Mouse (Mus musculus) bone marrow macrophage, adult 2 months (primary cell): ENCODE data around the gene Lhx6. TPM values are rescaled to one million over a fixed set of nuclear protein-coding genes. Genes with fewer than 3 reads are reported as not detected.

Experiments used
- H3K27ac ChIP-seq: 2 replicates; pipeline ENCODE4 v1.5.1; 2012; ENCODE audit warnings: low read depth, low read length; ENCODE audit not compliant: insufficient read depth
- H3K4me1 ChIP-seq: 2 replicates; pipeline ENCODE4 v1.6.1; 2012; ENCODE audit warnings: low read length; ENCODE audit not compliant: control insufficient read depth, insufficient read depth
- H3K4me3 ChIP-seq: 2 replicates; pipeline ENCODE4 v1.5.1; 2012; ENCODE audit warnings: mild to moderate bottlenecking, low read length, moderate library complexity; ENCODE audit not compliant: insufficient read depth
- CTCF ChIP-seq: IDR thresholded peaks from 2 replicates; pipeline ENCODE4 v1.5.1; 2012; ENCODE audit warnings: low read depth, mild to moderate bottlenecking, low read length, moderate library complexity
- POLR2A ChIP-seq: IDR thresholded peaks from 2 replicates; pipeline ENCODE4 v1.6.1; 2012; ENCODE audit warnings: mild to moderate bottlenecking, low read depth, low read length, borderline replicate concordance
- polyA plus RNA-seq: library from polyadenylated mRNA; stranded (reverse); fragments of >200 nt; gene quantifications from 2 replicates; pipeline ENCODE4 v1.2.4, GENCODE M21; 2012; ENCODE audit not compliant: missing spikeins, insufficient read depth, insufficient read length

Gene Lhx6
- polyA plus RNA-seq, 1 experiment, result not detected

DNA sequence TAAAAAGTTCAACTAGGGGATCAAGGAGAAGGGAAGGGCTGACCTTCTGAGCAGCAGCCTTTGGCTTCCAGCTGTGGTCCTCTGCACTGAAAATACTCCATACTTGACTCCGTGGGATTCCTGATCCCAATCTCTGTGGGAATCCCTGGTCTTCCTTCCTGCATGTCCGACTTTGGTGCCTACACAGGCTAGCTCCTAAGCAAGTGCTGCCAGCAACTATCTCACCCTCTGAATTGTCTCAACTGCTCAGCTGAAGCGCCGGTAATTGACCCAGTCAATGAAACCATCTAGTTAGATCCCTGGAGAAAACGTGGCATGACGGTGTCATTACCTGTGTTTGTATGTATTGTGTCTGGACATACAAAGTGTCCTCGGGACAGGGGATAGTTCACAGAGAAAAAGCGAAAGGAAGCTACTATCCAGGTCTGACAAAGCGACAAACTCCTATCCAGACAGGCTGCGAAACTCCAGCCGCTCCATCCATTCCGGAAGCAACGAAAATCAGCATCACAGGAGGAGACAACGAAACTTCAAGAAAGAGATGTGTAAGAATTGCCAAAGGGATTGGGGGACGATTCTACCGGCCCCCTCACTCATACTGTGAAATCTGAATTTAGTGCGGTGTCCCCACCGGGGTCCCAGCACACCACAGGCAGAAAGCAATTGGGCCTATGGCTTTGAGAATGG is 7.9 kb downstream of the Lhx6 start:
- no peak for TF ChIP-seq POLR2A
- TF ChIP-seq CTCF, result no peak
- no peaks in the 10 kb centered on the region for H3K4me1 ChIP-seq
- H3K4me3 ChIP-seq, result no peak overlapping the region
- no peak overlapping the region for H3K27ac ChIP-seq

DNA sequence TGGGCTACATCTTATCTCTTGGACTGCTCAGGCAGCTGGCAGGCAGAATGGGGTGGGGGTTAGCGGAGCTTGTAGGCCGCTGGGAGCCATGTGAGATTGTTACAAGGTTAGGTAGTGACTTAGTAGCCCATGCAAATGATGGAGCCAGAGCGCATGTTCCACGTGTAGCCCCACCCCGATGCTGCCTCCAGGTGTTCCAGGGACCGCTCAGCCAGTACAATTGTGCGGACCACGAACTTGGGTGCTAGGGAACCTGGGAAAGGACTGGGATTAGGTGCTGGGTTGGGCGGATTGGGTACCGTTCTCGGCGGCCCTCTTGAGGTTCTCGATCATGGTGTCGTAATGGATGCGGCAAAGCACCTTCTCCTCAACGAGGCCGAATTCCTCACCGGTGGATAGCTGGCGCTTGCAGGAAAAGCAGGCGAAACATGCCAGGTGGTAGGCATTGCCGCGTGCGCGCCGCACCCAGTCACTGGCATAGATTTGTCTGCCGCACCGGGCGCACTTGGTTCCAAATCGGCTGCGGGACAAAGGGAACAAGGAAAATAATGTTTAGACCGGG is 11.2 kb downstream of the Lhx6 start:
- TF ChIP-seq POLR2A, result no peak
- no peak for TF ChIP-seq CTCF
- Histone ChIP-seq H3K27ac (no peak overlapping the region), H3K4me1 (0 out of 2 replicates have a peak, but pooled peaks cover 4% of the 10 kb centered on the region), H3K4me3 (no peak overlapping the region)

- H3K4me1 ChIP-seq, result 0 out of 2 replicates have a peak, but pooled peaks cover 4% of the 10 kb centered on the region
- no peak for TF ChIP-seq CTCF
- no peak for TF ChIP-seq POLR2A
- no peak overlapping the region for H3K4me3 ChIP-seq
- H3K27ac ChIP-seq, result no peak overlapping the region
Observed at GRCm38 (mm10) chr2:36093301-36093700, 11.9 kb downstream of the Lhx6 start.

- 0 out of 2 replicates have a peak, but pooled peaks cover 4% of the 10 kb centered on the region for H3K4me1 ChIP-seq
- H3K4me3 ChIP-seq, result no peak overlapping the region
- TF ChIP-seq POLR2A (no peak), CTCF (no peak)
- no peak overlapping the region for H3K27ac ChIP-seq
Observed at GRCm38 (mm10) chr2:36092748-36093147, 12.5 kb downstream of the Lhx6 start.

DNA sequence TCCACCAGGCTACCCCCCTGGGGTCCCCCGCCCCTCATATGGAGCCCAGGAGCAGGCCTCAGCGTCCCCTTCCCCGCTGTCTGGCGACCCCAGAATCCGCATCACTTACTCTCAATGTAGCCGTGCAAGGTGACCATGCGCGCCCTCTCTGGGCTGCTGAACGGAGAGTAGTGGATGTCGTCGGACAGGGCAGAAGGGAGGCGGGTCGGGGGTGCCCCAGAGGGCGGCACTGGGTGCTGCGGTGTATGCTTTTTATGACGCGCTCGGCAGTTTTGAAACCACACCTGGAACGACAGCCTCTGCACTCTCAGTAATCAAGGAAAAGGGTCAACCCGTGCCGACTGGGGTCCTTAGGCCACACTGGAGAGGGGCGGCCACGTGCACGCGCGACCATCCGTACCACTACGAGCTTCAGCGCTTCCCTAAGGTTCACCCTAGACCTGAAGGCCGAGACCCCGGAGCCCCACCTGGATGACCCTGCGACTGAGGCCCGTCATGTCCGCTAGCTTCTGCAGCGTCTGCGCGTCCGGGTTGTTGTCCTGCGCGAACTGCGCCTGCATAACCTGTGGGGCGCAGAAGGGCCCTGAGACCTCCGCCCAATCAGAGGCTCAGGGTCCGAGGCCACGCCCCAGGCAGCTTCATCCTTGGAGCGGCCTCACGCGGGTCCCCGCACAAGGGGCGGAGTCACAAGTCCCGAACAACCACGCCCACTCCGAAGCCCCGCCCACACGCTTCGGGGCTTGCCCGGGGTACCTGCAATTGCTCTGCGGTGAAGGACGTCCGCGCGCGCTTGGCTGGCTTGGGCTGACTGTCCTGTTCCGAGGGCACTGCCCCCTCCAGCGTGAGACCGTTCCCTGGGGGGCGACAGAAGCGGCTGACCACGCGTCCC is 14.1 kb downstream of the Lhx6 start:
- TF ChIP-seq POLR2A, result no peak
- no peak for TF ChIP-seq CTCF
- Histone ChIP-seq H3K27ac (no peak overlapping the region), H3K4me3 (peak overlapping the region; percentile 56), H3K4me1 (0 out of 2 replicates have a peak, but pooled peaks cover 4% of the 10 kb centered on the region)

DNA sequence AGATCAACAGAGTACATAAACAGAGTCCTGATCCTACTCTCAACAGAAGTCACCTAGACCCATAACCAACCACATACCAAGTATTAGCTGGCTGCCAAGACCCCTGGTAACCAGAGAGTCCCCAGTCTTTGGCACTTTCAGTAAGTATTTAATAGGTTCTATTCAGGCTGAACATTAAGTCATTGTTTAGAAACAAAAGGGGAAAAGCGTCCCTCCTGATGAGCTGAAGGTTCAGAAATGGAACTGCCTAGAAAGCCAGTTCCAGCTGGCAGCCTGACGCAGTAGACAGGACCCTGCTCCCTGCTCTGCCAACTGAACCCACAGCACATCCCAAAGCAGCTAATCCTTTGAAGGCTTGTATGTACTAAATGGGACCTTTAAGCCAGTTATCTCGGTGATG is 16.0 kb downstream of the Lhx6 start:
- no peak overlapping the region for H3K27ac ChIP-seq
- H3K4me1 ChIP-seq, result 0 out of 2 replicates have a peak, but pooled peaks cover 4% of the 10 kb centered on the region
- TF ChIP-seq CTCF (no peak), POLR2A (no peak)
- no peak overlapping the region for H3K4me3 ChIP-seq

DNA sequence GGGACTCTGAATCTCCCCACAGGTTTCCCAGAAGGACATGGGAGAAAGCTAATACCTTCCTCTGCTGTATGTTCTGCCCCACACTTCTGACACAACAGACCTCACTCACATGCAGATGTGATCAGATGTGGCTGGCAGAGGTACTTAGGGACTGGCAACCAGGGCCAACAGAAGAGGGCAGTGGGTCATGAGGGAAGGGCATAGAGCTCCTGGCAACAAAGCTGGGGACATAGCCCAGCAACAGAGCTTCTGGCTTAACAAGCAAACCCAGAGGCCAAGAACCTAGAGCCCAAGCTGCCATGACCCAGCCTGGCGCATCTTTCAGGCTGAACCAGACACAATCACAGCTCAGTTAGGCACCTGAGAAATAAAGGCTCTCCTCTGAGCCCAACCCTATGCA is 20.2 kb downstream of the Lhx6 start:
- no peak for TF ChIP-seq POLR2A
- TF ChIP-seq CTCF, result no peak
- no peaks in the 10 kb centered on the region for H3K4me1 ChIP-seq
- no peak overlapping the region for H3K4me3 ChIP-seq
- no peak overlapping the region for H3K27ac ChIP-seq

GRCm38 (mm10) chr2:36082802-36083580 is 22.2 kb downstream of the Lhx6 start:
- H3K27ac ChIP-seq, result no peak overlapping the region
- TF ChIP-seq POLR2A (no peak), CTCF (no peak)

GRCm38 (mm10) chr2:36081446-36081845 is 23.8 kb downstream of the Lhx6 start:
- no peak for TF ChIP-seq CTCF
- TF ChIP-seq POLR2A, result no peak
- Histone ChIP-seq H3K4me1 (no peaks in the 10 kb centered on the region), H3K4me3 (no peak overlapping the region), H3K27ac (no peak overlapping the region)

More at GRCm38 (mm10) chr2:36082802-36083580, 22.2 kb downstream of the Lhx6 start:
- no peak overlapping the region for H3K4me3 ChIP-seq
- H3K4me1 ChIP-seq, result no peaks in the 10 kb centered on the region
